Comparison of ENCODE assay signal across 10 mouse cellular contexts in the genomic region with DNA sequence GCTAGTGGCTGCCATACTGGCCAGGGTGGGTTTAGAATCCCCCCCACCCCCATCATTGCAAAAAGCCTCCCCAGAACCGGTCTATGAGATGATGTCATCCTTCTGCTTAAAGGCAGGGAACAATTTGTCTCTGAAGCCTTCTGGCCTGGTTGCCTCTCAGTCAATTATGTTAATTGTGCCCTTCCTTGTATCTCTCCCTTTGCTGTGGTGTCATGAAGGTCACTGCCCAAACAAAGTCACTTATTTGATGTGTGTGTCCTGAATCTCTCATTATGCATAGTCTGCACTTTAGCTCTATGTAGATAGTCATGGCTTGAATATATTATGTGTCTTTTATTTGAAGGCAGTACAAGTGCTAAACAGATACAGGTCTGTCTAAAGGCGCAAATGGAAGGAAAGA.
"Had no signal": no experiment of that assay in that cellular context is flagged by ENCODE, and none has a peak within 500 bp of the region (broad histone marks: within the 10 kb centered on the region; RNA-seq: fewer than 3 reads in every experiment).

No protein-coding gene starts in this region.

- H3K36me3 ChIP-seq: limb, embryonic 13.5 days; stomach, embryonic 15.5 days had no signal

- DNase-seq: kidney, postnatal 10 days; left cerebral cortex, postnatal 4 days; lung, adult 18-20 months; right cerebral cortex, postnatal 14 days; thymus, adult 2 months; thymus, postnatal 25 days had no signal

- H3K9me3 ChIP-seq: limb, embryonic 13.5 days; stomach, embryonic 15.5 days had no signal

- H3K27ac ChIP-seq: limb, embryonic 13.5 days; liver, embryonic 14.5 days; stomach, embryonic 15.5 days had no signal

- H3K9ac ChIP-seq: limb, embryonic 13.5 days; liver, embryonic 14.5 days; stomach, embryonic 15.5 days had no signal

- H3K4me3 ChIP-seq: limb, embryonic 13.5 days; stomach, embryonic 15.5 days had no signal

- H3K4me2 ChIP-seq: limb, embryonic 13.5 days; stomach, embryonic 15.5 days had no signal

- H3K27me3 ChIP-seq: limb, embryonic 13.5 days; stomach, embryonic 15.5 days had no signal

- ATAC-seq: midbrain, embryonic 16.5 days had no signal
